Mouse (Mus musculus) CD4-positive, CD25-positive, alpha-beta regulatory T cell, adult 4 months (primary cell): ENCODE results near the gene Casr. TPM values are rescaled to one million over a fixed set of nuclear protein-coding genes. Genes with fewer than 3 reads are reported as not detected.

ENCODE experiments used
- polyA plus RNA-seq, 2 experiments: library from polyadenylated mRNA; unstranded; fragments of 100-300 nt; shearing (Covaris generic); gene quantifications; one replicate each; pipeline ENCODE4 v1.2.1; 2017

Casr gene
- polyA plus RNA-seq, 2 experiments from 2014 or later = not detected

Other genes starting within 250 kb of the Casr start
- gene BC117090, start 227.8 kb downstream of the Casr start, polyA plus RNA-seq = not detected
- not detected for gene BC100530, start 194.4 kb downstream of the Casr start, polyA plus RNA-seq
- not detected for gene Stfa2, start 153.7 kb downstream of the Casr start, polyA plus RNA-seq
- not detected for gene Stfa3, start 106.7 kb downstream of the Casr start, polyA plus RNA-seq
- gene Cd86, start 103.9 kb upstream of the Casr start, polyA plus RNA-seq = 10 to 100 TPM; 41.5 to 52.1 TPM
- 1 to 10 TPM; 6.3 to 7.3 TPM for gene Ildr1, start 131.8 kb upstream of the Casr start, polyA plus RNA-seq
- gene Slc15a2, start 222.8 kb upstream of the Casr start, polyA plus RNA-seq = 10 to 100 TPM; 17.3 to 27.1 TPM